Mouse (Mus musculus): ENCODE measurements around the gene Gatad2b. TPM values are rescaled to one million over a fixed set of nuclear protein-coding genes. Genes with fewer than 3 reads are reported as not detected.

The Gatad2b gene
- polyA plus RNA-seq, 1 experiment: 0.37 TPM

GRCm38 (mm10) chr3:90381727-90382126, 88.7 kb downstream of the Gatad2b start:
- Histone ChIP-seq H3K9me3 (ENCODE audit: control insufficient read depth, low read length) (no peaks in the 10 kb centered on the region), H3K4me1 (ENCODE audit: control insufficient read depth) (no peaks in the 10 kb centered on the region; the same call in 1 of the 2 replicates), H3K36me3 (ENCODE audit: control insufficient read depth) (no peaks in the 10 kb centered on the region), H3K4me3 (replicated peaks) (no peak overlapping the region), H3K27me3 (ENCODE audit: control insufficient read depth) (no peaks in the 10 kb centered on the region)
- no peak for TF ChIP-seq GATA1 (IDR thresholded peaks at IDR 0.05; ENCODE audit: low read length)
- no peak for TF ChIP-seq TAL1 (IDR thresholded peaks at IDR 0.05; ENCODE audit: low read length)

- Histone ChIP-seq H3K4me3 (replicated peaks) (no peak overlapping the region), H3K4me1 (ENCODE audit: control insufficient read depth) (no peaks in the 10 kb centered on the region; the same call in 1 of the 2 replicates), H3K36me3 (ENCODE audit: control insufficient read depth) (no peaks in the 10 kb centered on the region), H3K9me3 (ENCODE audit: control insufficient read depth, low read length) (no peaks in the 10 kb centered on the region), H3K27me3 (ENCODE audit: control insufficient read depth) (peaks cover 13% of the 10 kb centered on the region)
- TF ChIP-seq TAL1 (IDR thresholded peaks at IDR 0.05; ENCODE audit: low read length): no peak
- TF ChIP-seq GATA1 (IDR thresholded peaks at IDR 0.05; ENCODE audit: low read length): no peak
Observed at GRCm38 (mm10) chr3:90383690-90384089, 90.7 kb downstream of the Gatad2b start.

- TF ChIP-seq TAL1 (IDR thresholded peaks at IDR 0.05; ENCODE audit: low read length): no peak
- 0 out of 2 replicates have a peak, but pooled peaks have one; percentile 12 for TF ChIP-seq GATA1 (IDR thresholded peaks at IDR 0.05; ENCODE audit: low read length)
- H3K4me1 ChIP-seq (ENCODE audit: control insufficient read depth): peaks cover 6% of the 10 kb centered on the region
- H3K27me3 ChIP-seq (ENCODE audit: control insufficient read depth): peaks cover 25% of the 10 kb centered on the region
- H3K4me3 ChIP-seq (replicated peaks): no peak overlapping the region
- no peaks in the 10 kb centered on the region for H3K36me3 ChIP-seq (ENCODE audit: control insufficient read depth)
- no peaks in the 10 kb centered on the region for H3K9me3 ChIP-seq (ENCODE audit: control insufficient read depth, low read length)
Observed at GRCm38 (mm10) chr3:90384851-90385375, 91.9 kb downstream of the Gatad2b start.

GRCm38 (mm10) chr3:90386817-90387216, 93.8 kb downstream of the Gatad2b start:
- peaks cover 11% of the 10 kb centered on the region for H3K36me3 ChIP-seq (ENCODE audit: control insufficient read depth)
- no peaks in the 10 kb centered on the region for H3K9me3 ChIP-seq (ENCODE audit: control insufficient read depth, low read length)
- peaks cover 6% of the 10 kb centered on the region for H3K4me1 ChIP-seq (ENCODE audit: control insufficient read depth)
- no peak overlapping the region for H3K4me3 ChIP-seq (replicated peaks)
- TF ChIP-seq TAL1 (IDR thresholded peaks at IDR 0.05; ENCODE audit: low read length) (no peak), GATA1 (IDR thresholded peaks at IDR 0.05; ENCODE audit: low read length) (no peak)
- peaks cover 34% of the 10 kb centered on the region for H3K27me3 ChIP-seq (ENCODE audit: control insufficient read depth)

GRCm38 (mm10) chr3:90387483-90387882, 94.5 kb downstream of the Gatad2b start:
- Histone ChIP-seq H3K36me3 (ENCODE audit: control insufficient read depth) (peaks cover 18% of the 10 kb centered on the region), H3K4me3 (replicated peaks) (no peak overlapping the region), H3K27me3 (ENCODE audit: control insufficient read depth) (peaks cover 34% of the 10 kb centered on the region), H3K9me3 (ENCODE audit: control insufficient read depth, low read length) (no peaks in the 10 kb centered on the region), H3K4me1 (ENCODE audit: control insufficient read depth) (peaks cover 6% of the 10 kb centered on the region)
- TF ChIP-seq GATA1 (IDR thresholded peaks at IDR 0.05; ENCODE audit: low read length) (no peak), TAL1 (IDR thresholded peaks at IDR 0.05; ENCODE audit: low read length) (no peak)

- Histone ChIP-seq H3K9me3 (ENCODE audit: control insufficient read depth, low read length) (no peaks in the 10 kb centered on the region), H3K4me3 (replicated peaks) (no peak overlapping the region), H3K36me3 (ENCODE audit: control insufficient read depth) (peaks cover 25% of the 10 kb centered on the region), H3K4me1 (ENCODE audit: control insufficient read depth) (peaks cover 6% of the 10 kb centered on the region), H3K27me3 (ENCODE audit: control insufficient read depth) (peaks cover 34% of the 10 kb centered on the region)
- TF ChIP-seq GATA1 (IDR thresholded peaks at IDR 0.05; ENCODE audit: low read length): no peak
- no peak for TF ChIP-seq TAL1 (IDR thresholded peaks at IDR 0.05; ENCODE audit: low read length)
Observed at GRCm38 (mm10) chr3:90388192-90388591, 95.2 kb downstream of the Gatad2b start.

- peaks cover 6% of the 10 kb centered on the region for H3K4me1 ChIP-seq (ENCODE audit: control insufficient read depth)
- peak overlapping the region; percentile 43 for H3K4me3 ChIP-seq (replicated peaks)
- no peak for TF ChIP-seq GATA1 (IDR thresholded peaks at IDR 0.05; ENCODE audit: low read length)
- no peak for TF ChIP-seq TAL1 (IDR thresholded peaks at IDR 0.05; ENCODE audit: low read length)
- H3K27me3 ChIP-seq (ENCODE audit: control insufficient read depth): peaks cover 34% of the 10 kb centered on the region
- H3K9me3 ChIP-seq (ENCODE audit: control insufficient read depth, low read length): no peaks in the 10 kb centered on the region
- peaks cover 32% of the 10 kb centered on the region for H3K36me3 ChIP-seq (ENCODE audit: control insufficient read depth)
Observed at GRCm38 (mm10) chr3:90388726-90389510, 95.9 kb downstream of the Gatad2b start.

GRCm38 (mm10) chr3:90389511-90390490, 96.8 kb downstream of the Gatad2b start, which contains the start of gene Slc27a3:
Slc27a3 (minus strand) TSS chr3:90389938.
- Histone ChIP-seq H3K36me3 (ENCODE audit: control insufficient read depth) (peaks cover 41% of the 10 kb centered on the region), H3K4me1 (ENCODE audit: control insufficient read depth) (peaks cover 6% of the 10 kb centered on the region), H3K27me3 (ENCODE audit: control insufficient read depth) (peaks cover 34% of the 10 kb centered on the region), H3K9me3 (ENCODE audit: control insufficient read depth, low read length) (no peaks in the 10 kb centered on the region), H3K4me3 (replicated peaks) (peak within 1 kb of the TSS; percentile 43)
- TF ChIP-seq GATA1 (IDR thresholded peaks at IDR 0.05; ENCODE audit: low read length): no peak

Measured in erythroblast, embryonic 14.5 days (primary cell).